Mouse (Mus musculus): ENCODE measurements around the gene Kalrn. TPM values are rescaled to one million over a fixed set of nuclear protein-coding genes. Genes with fewer than 3 reads are reported as not detected.

The Kalrn gene
- polyA plus RNA-seq, 1 experiment: 3.3 TPM

- TF ChIP-seq GATA1 (IDR thresholded peaks at IDR 0.05; ENCODE audit: low read length): no peak
Observed at GRCm38 (mm10) chr16:34154903-34155302, 418.4 kb downstream of the Kalrn start.

GRCm38 (mm10) chr16:34151528-34152071, 421.7 kb downstream of the Kalrn start:
- TF ChIP-seq GATA1 (IDR thresholded peaks at IDR 0.05; ENCODE audit: low read length): no peak

- TF ChIP-seq GATA1 (IDR thresholded peaks at IDR 0.05; ENCODE audit: low read length): no peak
Observed at GRCm38 (mm10) chr16:34141670-34142069, 431.7 kb downstream of the Kalrn start.

GRCm38 (mm10) chr16:34135074-34135473, 438.3 kb downstream of the Kalrn start:
- no peak for TF ChIP-seq GATA1 (IDR thresholded peaks at IDR 0.05; ENCODE audit: low read length)

GRCm38 (mm10) chr16:34134628-34135027, 438.7 kb downstream of the Kalrn start:
- TF ChIP-seq GATA1 (IDR thresholded peaks at IDR 0.05; ENCODE audit: low read length): no peak

- TF ChIP-seq GATA1 (IDR thresholded peaks at IDR 0.05; ENCODE audit: low read length): no peak
Observed at GRCm38 (mm10) chr16:34125595-34125994, 447.7 kb downstream of the Kalrn start.

- TF ChIP-seq GATA1 (IDR thresholded peaks at IDR 0.05; ENCODE audit: low read length): no peak
Observed at GRCm38 (mm10) chr16:34122486-34122885, 450.8 kb downstream of the Kalrn start.

GRCm38 (mm10) chr16:34121288-34121687, 452.0 kb downstream of the Kalrn start:
- no peak for TF ChIP-seq GATA1 (IDR thresholded peaks at IDR 0.05; ENCODE audit: low read length)

GRCm38 (mm10) chr16:34120801-34121201, 452.5 kb downstream of the Kalrn start:
- TF ChIP-seq GATA1 (IDR thresholded peaks at IDR 0.05; ENCODE audit: low read length): no peak

- no peak for TF ChIP-seq GATA1 (IDR thresholded peaks at IDR 0.05; ENCODE audit: low read length)
Observed at GRCm38 (mm10) chr16:34119844-34120243, 453.5 kb downstream of the Kalrn start.

- no peak for TF ChIP-seq GATA1 (IDR thresholded peaks at IDR 0.05; ENCODE audit: low read length)
Observed at GRCm38 (mm10) chr16:34119370-34119769, 454.0 kb downstream of the Kalrn start.

- TF ChIP-seq GATA1 (IDR thresholded peaks at IDR 0.05; ENCODE audit: low read length): no peak
Observed at GRCm38 (mm10) chr16:34114665-34115064, 458.7 kb downstream of the Kalrn start.

- TF ChIP-seq GATA1 (IDR thresholded peaks at IDR 0.05; ENCODE audit: low read length): no peak
Observed at GRCm38 (mm10) chr16:34113150-34113549, 460.2 kb downstream of the Kalrn start.

- TF ChIP-seq GATA1 (IDR thresholded peaks at IDR 0.05; ENCODE audit: low read length): no peak
Observed at GRCm38 (mm10) chr16:34112490-34112889, 460.8 kb downstream of the Kalrn start.

- TF ChIP-seq GATA1 (IDR thresholded peaks at IDR 0.05; ENCODE audit: low read length): no peak
Observed at GRCm38 (mm10) chr16:34110840-34111625, 462.3 kb downstream of the Kalrn start.

GRCm38 (mm10) chr16:34104427-34104826, 468.9 kb downstream of the Kalrn start:
- no peak for TF ChIP-seq GATA1 (IDR thresholded peaks at IDR 0.05; ENCODE audit: low read length)

- TF ChIP-seq GATA1 (IDR thresholded peaks at IDR 0.05; ENCODE audit: low read length): no peak
Observed at GRCm38 (mm10) chr16:34102742-34103141, 470.6 kb downstream of the Kalrn start.
